Mouse (Mus musculus) adrenal gland, adult (tissue): ENCODE results near the gene Cd5.

Experiments used
- DNase-seq, 2 experiments: peaks; one replicate each; pipeline ENCODE4 v3.0.0; 2022 to 2023; ENCODE audit warnings: low spot score in 1 of 2; ENCODE audit not compliant: inconsistent age in 2 of 2

The Cd5 gene

DNA sequence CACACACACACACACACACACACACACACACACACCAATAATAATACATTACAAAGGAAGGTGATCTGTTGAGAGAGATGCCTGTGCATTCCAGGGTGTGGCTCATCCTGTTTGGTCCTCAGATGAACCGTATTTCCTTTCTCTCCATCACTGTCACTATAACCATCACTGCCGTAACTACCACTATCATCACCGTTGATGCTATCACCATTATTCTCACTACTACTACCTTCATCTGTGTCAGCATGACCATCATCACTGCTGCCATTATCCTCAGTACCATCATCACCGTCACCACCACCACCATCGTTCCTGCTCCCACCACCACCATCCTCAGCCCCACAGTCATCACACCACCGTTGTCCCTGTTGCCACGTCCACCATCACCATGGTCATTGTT lies 6.8 kb downstream of the Cd5 start:
- DNase-seq: no peak

GRCm38 (mm10) chr19:10730469-10730868 lies 8.3 kb downstream of the Cd5 start:
- no peak for DNase-seq

DNA sequence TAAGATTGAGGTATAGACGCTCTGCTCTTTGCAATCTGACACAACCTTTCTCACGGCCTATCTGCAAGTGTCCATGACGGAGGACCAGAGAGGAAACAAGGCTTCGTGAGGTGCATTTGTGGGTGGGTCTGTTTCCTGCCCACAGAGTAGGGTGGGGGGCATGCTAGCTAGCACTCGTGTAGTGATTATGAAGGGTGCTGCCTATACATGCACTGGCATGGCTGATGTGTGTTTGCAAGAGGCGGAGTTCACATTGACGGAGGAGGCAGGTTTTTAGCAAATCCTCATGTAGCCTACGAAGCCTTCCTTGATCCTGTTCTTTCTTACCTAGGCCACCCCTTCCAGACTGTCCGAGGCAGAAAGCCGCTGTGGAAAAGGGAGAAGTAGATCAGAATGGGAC lies 8.9 kb downstream of the Cd5 start:
- DNase-seq: no peak

DNA sequence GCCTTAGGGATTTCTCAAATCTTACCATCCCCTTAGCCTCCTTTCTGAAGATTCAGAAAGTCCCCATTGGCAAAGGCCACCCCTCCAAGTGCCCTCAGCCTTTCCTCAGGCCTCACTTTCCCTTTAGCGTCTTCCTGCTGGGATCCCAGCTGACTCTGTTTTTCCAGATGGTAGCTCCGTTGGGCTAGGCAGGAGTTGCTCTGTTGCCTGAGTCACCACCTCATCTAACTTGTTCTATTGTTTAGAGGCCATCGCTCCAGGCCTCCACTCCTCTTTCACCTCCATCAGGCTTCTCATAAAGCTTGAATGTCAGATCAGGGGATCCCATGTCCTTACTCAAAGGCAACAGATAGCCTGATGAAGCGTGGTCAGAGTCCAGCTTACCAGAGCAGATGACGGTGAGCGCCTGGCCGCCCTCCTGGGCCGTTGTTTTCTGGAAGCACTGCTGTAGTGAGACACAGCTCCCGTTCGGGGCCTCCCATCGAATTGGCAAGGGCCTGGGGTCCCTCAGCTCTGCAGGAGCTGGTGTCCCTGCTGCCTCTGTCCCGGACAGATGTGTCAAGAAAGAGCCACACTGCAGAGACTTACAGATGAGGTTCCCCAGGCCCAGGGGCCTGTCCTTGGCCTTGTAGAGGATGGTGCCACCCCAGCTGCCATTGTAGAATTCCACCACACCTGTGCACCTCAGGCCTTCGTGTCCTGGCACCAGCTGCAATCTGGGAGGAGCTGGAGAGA lies 14.0 kb downstream of the Cd5 start:
- no peak for DNase-seq

DNA sequence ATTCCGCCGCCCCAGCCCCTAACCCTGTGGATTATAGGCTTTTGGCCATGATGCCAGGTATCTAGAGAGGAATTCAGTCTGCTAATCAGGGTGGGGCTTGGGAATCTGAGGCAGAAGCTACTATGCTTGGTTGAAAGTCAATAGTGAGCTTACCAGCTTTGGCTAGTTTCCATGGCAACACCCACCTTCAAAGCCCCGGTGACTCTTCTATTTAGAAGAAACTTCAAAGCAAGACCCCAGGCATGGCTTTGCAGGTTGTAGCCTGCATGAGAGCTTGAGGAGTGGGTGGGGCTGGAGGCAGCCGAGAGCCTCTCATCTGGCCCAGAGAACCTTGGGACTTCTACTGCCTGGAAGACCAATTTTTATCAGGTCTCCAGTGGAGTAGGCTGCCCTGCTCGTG lies 15.2 kb downstream of the Cd5 start:
- DNase-seq: no peak

DNA sequence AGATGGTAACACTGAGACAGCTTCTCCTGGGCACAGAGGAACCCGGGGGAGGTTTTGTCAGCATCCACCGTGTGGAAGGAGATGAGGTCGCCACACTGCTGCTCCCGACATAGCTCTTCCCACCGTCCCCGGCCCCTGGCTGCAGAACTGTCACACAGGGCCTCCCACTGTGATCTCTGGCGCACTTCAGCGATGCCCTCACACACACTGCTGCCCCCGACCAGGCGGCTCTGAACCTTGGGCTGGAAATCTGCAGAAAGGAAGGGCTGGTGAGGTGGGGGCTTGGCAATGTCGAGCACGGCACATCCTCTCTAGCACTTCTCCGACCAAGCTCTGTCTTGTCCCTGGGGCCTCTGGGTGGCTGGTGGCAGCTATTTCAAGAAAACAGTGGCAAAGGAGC lies 15.7 kb downstream of the Cd5 start:
- no peak for DNase-seq

DNA sequence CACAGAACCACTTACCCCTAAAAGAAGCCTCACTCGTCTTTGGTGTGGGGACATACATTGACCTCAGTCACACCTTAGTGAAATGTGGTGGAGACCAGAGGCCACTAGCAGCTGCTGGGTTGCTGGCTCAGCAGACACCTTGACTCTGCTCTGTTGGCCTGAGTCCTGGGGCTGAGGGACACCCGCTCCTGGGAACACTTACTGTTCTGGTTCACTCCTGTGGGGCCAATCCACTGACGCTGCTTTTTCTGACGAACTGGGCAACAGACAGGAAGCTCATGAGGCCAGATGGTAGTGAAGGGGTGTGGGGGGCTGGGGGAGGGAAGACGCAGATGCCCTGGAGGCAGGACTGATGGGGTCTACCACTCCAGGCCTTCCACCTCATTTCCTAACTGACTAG lies 17.7 kb downstream of the Cd5 start:
- DNase-seq: no peak

GRCm38 (mm10) chr19:10720524-10720923 lies 18.3 kb downstream of the Cd5 start:
- DNase-seq: peak in 1 of 2 experiments; percentile 34

DNA sequence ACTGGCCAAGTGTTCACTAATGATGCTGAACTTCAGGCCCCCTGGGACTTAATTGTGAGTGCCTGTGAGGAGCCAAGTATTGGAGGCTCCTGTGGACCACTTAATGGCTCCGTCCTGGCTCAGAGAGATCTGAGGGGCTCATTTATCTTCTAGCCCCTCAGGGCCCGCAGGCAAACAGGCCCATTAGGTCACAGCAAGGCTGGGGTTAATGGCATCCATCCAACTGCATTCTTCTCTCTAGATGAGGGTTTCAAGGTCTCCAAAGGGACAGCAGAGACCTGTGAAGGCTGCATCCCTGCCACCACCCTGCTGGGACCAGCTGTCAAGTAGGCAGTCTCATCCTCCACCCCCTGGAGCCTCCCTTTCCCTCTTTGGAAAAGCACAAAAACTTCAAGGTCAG lies 19.1 kb downstream of the Cd5 start:
- DNase-seq: peak in 1 of 2 experiments; percentile 57

DNA sequence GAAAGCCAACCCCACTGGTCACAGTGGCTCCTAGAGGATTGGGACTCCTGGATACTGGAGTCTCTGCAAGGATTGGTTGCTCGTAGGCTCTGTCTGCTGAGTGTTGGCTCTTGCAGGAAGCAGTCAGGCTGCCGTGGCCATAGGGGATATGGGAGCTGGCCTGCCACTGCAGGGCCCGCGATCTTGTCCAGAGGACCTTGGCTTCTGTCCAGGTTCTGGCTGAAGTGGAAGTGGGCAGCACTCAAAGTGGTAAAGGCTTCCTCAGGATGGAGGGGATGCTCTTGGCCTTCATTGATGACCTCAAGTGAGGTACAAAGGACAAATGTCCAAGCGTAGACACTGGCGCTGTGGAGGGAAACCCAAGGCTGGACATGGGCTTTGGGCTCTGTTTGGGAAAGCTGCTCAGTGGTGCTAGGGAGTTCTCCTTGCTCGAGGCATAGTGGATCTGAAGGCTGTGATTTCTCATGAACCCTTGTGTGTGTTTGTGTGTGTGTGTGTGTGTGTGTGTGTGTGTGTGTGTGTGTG lies 20.5 kb downstream of the Cd5 start:
- peak in 1 of 2 experiments; percentile 69 for DNase-seq

GRCm38 (mm10) chr19:10715476-10715875 lies 23.3 kb downstream of the Cd5 start:
- no peak for DNase-seq

DNA sequence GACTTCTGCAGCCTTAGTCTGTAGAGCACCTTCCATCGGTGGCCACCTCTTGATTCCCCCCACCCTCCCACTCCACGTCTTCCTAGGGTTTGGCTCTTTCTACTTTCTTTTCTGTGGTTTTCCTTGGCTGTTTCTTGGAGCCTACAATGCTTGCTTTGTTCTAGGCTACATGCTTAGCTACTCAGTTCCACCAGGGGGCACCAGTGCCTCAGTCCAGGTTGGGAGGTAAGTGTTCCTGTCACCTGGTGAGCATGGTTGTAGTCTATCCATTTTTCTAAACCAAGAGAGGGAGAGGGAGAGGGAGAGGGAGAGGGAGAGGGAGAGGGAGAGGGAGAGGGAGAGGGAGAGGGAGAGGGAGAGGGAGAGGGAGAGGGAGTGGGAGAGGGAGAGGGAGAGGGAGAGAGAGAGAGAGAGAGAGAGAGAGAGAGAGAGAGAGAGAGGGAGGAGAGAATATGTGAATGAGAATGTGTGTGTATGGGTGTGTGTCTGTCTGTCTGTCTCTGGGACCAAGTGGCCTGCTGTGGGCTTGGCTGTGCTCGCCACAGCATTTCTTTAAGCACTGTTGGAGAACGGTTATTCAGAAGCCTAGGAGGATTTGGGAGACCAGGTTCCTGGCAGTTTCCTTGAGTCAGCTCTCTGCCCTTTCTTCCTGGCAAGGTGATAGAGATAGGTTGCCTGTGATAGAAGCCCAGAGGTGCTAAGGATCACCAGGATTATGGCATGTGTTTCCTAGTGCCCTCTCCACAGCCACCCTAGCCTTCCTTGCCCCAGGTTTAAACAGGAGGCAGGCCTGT lies 23.9 kb downstream of the Cd5 start:
- peak; percentile 40 to 80 for DNase-seq

GRCm38 (mm10) chr19:10714168-10714567 lies 24.6 kb downstream of the Cd5 start:
- DNase-seq: peak in 1 of 2 experiments; percentile 22

DNA sequence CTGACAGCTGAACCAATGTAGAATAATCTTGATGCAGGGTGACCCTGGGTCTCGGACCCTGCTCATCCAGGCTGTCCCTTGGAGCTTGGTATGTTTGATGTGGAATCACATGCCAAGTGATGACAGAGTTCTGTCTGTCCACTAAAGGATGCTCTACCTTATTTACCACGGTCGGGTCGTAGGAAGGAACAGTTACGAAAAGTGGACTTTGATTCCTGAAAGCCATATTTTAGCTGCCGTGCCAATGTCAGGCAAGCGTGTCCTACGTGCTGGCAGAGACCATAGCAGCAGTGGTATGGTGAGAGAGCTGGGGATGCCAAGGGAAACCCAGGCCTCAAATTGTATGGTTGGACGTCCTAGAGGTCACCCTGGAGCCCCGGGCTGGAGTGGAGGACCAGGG lies 25.3 kb downstream of the Cd5 start:
- no peak for DNase-seq

GRCm38 (mm10) chr19:10712646-10713045 lies 26.2 kb downstream of the Cd5 start:
- peak in 1 of 2 experiments; percentile 27 for DNase-seq

DNA sequence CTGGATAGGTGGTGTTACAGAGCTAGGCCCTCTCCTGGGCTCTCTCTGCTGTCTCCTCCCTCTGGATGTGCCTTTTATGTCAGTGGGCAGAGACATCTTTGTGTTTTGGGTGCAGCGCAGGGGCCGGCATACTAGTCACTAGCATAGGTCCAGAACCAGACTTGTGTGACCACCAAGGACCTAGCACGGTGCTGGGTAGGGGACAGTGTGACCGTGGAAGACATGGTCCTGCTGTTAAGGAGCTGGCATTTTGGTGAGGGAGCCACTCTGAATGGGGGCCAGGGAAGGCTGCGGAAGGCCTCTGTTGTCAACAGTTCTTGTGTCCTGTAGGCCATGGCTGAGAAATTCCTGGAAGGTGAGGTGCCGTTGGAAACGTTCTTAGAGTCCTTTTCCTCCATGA lies 26.6 kb downstream of the Cd5 start:
- DNase-seq: no peak

GRCm38 (mm10) chr19:10710751-10711150 lies 28.1 kb downstream of the Cd5 start:
- no peak for DNase-seq

GRCm38 (mm10) chr19:10710088-10710511 lies 28.7 kb downstream of the Cd5 start:
- DNase-seq: peak; percentile 64 to 84

- DNase-seq: peak; percentile 93 to 98
Observed at GRCm38 (mm10) chr19:10709360-10710087, 29.3 kb downstream of the Cd5 start.

DNA sequence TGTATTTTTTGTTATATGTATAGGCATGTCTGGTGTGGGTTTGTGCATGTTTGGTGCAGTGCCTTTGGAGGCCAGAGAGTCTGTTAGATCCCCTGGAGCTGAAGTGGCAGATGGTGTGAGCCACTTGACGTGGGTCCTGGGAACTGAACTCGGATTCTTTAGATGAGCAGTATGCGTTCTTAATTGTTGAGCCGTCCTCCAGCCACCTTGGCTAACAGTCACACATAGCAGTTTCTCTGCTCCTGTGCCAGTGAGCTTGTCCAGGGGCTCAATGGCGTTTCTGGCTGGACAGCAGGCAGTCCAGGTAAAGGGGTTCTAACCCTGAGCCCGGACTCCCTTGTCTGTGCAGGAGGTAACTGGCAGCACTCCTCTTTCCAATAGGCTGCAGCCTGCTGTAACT lies 29.9 kb downstream of the Cd5 start:
- DNase-seq: no peak

GRCm38 (mm10) chr19:10707881-10708280 lies 30.9 kb downstream of the Cd5 start:
- DNase-seq: no peak
